Mouse (Mus musculus) midbrain, embryonic 11.5 days (tissue): ENCODE data around the gene Ggt5. TPM values are rescaled to one million over a fixed set of nuclear protein-coding genes. Genes with fewer than 3 reads are reported as not detected.
A peak's percentile ranks its signal among the peaks of the same experiment; 100 is the strongest.

Source experiments
- ATAC-seq: fragments of 200-750 bp; cut with Nextera tagmentation; 2 replicates; pipeline ENCODE4 v1.8.0; 2017; ENCODE audit warnings: moderate TSS enrichment, moderate library complexity; ENCODE audit not compliant: low FRiP score
- DNase-seq: peaks from one replicate; pipeline ENCODE4 v3.0.0; 2015; ENCODE audit warnings: low spot score; ENCODE audit errors: missing footprints
- H3K27ac ChIP-seq: fragments of 300-500 bp; sonication (generic); 2 replicates; pipeline ENCODE4 v1.5.1; 2014; ENCODE audit warnings: low read depth, low read length
- H3K27me3 ChIP-seq: fragments of 300-500 bp; sonication (generic); 2 replicates; pipeline ENCODE4 v1.6.1; 2014; ENCODE audit warnings: mild to moderate bottlenecking, low read length, moderate library complexity, mixed read lengths; ENCODE audit not compliant: control insufficient read depth, insufficient read depth
- H3K36me3 ChIP-seq: fragments of 300-500 bp; sonication (generic); 2 replicates; pipeline ENCODE4 v1.6.1; 2014; ENCODE audit warnings: mild to moderate bottlenecking, low read length, moderate library complexity, mixed read lengths; ENCODE audit not compliant: control insufficient read depth, insufficient read depth
- H3K4me1 ChIP-seq: fragments of 300-500 bp; sonication (generic); 2 replicates; pipeline ENCODE4 v1.6.1; 2014; ENCODE audit warnings: low read length; ENCODE audit not compliant: control insufficient read depth, insufficient read depth
- H3K4me2 ChIP-seq: fragments of 300-500 bp; sonication (generic); 2 replicates; pipeline ENCODE4 v1.6.1; 2014; ENCODE audit warnings: mild to moderate bottlenecking, moderate library complexity
- H3K4me3 ChIP-seq: fragments of 300-500 bp; sonication (generic); 2 replicates; pipeline ENCODE4 v1.5.1; 2014; ENCODE audit warnings: low read depth, low read length
- H3K9ac ChIP-seq: fragments of 300-500 bp; sonication (generic); 2 replicates; pipeline ENCODE4 v1.6.1; 2014; ENCODE audit warnings: low read length
- H3K9me3 ChIP-seq: fragments of 300-500 bp; sonication (generic); 2 replicates; pipeline ENCODE4 v1.6.1; 2016; ENCODE audit warnings: low read length; ENCODE audit not compliant: control insufficient read depth
- WGBS: fragments of 180-500 bp; shearing (Covaris S2); extraction: QIAGEN DNeasy Blood & Tissue Kit; methylation state at CpG from one replicate; pipeline ENCODE4 v1.1.7; 2014; 5-methylcytosine and 5-hydroxymethylcytosine counted together
- polyA plus RNA-seq: library from polyadenylated mRNA; unstranded; fragments of >200 nt; fragmentation: Nextera tagmentation; extraction: Ambion mirVana; gene quantifications from 2 replicates; pipeline ENCODE4 v1.2.1, GENCODE M21; 2014

Gene Ggt5
- polyA plus RNA-seq, 1 experiment from 2014 or later, result 0.29 TPM

- DNase-seq (no peak), ATAC-seq (no peak)
- H3K4me3 ChIP-seq, result no peak overlapping the region
- no peak overlapping the region for H3K9ac ChIP-seq
- no peaks in the 10 kb centered on the region for H3K9me3 ChIP-seq
- WGBS, result 63% methylated on average over 10 of the region's 10 CpGs
- no peak overlapping the region for H3K27ac ChIP-seq
- no peaks in the 10 kb centered on the region for H3K36me3 ChIP-seq
- H3K27me3 ChIP-seq, result no peaks in the 10 kb centered on the region; the same call in 1 of the 2 replicates
- no peak overlapping the region for H3K4me2 ChIP-seq
- no peaks in the 10 kb centered on the region for H3K4me1 ChIP-seq
Observed at GRCm38 (mm10) chr10:75573181-75573580, 16.0 kb upstream of the Ggt5 start.

GRCm38 (mm10) chr10:75573965-75574364 is 15.2 kb upstream of the Ggt5 start:
- no peaks in the 10 kb centered on the region for H3K27me3 ChIP-seq
- no peaks in the 10 kb centered on the region for H3K4me1 ChIP-seq
- DNase-seq (no peak), ATAC-seq (no peak)
- no peak overlapping the region for H3K27ac ChIP-seq
- no peaks in the 10 kb centered on the region for H3K9me3 ChIP-seq
- H3K9ac ChIP-seq, result no peak overlapping the region
- H3K36me3 ChIP-seq, result no peaks in the 10 kb centered on the region
- WGBS, result 86% methylated on average over 9 of the region's 9 CpGs
- H3K4me2 ChIP-seq, result no peak overlapping the region
- no peak overlapping the region for H3K4me3 ChIP-seq

GRCm38 (mm10) chr10:75579129-75579528 is 10.0 kb upstream of the Ggt5 start:
- ATAC-seq (no peak), DNase-seq (no peak)
- WGBS, result 84% methylated on average over 6 of the region's 6 CpGs

GRCm38 (mm10) chr10:75585876-75586552 is 3.1 kb upstream of the Ggt5 start:
- H3K4me2 ChIP-seq, result no peak overlapping the region
- WGBS, result 25% methylated on average over 20 of the region's 20 CpGs
- H3K36me3 ChIP-seq, result no peaks in the 10 kb centered on the region
- H3K9me3 ChIP-seq, result no peaks in the 10 kb centered on the region
- no peak overlapping the region for H3K9ac ChIP-seq
- peak; percentile 81 for ATAC-seq
- DNase-seq, result peak; percentile 99
- no peak overlapping the region for H3K4me3 ChIP-seq
- H3K4me1 ChIP-seq, result 0 out of 2 replicates have a peak, but pooled peaks cover 2% of the 10 kb centered on the region
- H3K27me3 ChIP-seq, result no peaks in the 10 kb centered on the region; the same call in 1 of the 2 replicates
- H3K27ac ChIP-seq, result no peak overlapping the region

More at GRCm38 (mm10) chr10:75579129-75579528, 10.0 kb upstream of the Ggt5 start:
- H3K4me3 ChIP-seq, result no peak overlapping the region
- H3K9ac ChIP-seq, result no peak overlapping the region
- no peaks in the 10 kb centered on the region for H3K9me3 ChIP-seq
- no peaks in the 10 kb centered on the region for H3K4me1 ChIP-seq
- no peaks in the 10 kb centered on the region for H3K36me3 ChIP-seq
- no peak overlapping the region for H3K4me2 ChIP-seq
- H3K27me3 ChIP-seq, result no peaks in the 10 kb centered on the region; the same call in 1 of the 2 replicates
- H3K27ac ChIP-seq, result no peak overlapping the region

- Histone ChIP-seq H3K27me3 (no peaks in the 10 kb centered on the region; the same call in 1 of the 2 replicates), H3K4me3 (no peak overlapping the region), H3K9me3 (no peaks in the 10 kb centered on the region), H3K9ac (no peak overlapping the region), H3K4me1 (0 out of 2 replicates have a peak, but pooled peaks cover 2% of the 10 kb centered on the region), H3K36me3 (no peaks in the 10 kb centered on the region), H3K27ac (no peak overlapping the region), H3K4me2 (no peak overlapping the region)
- ATAC-seq (peak; percentile 22; the same call in 1 of the 2 replicates), DNase-seq (no peak)
- 87% methylated on average over 1 of the region's 1 CpGs for WGBS
Observed at GRCm38 (mm10) chr10:75586553-75586879, 2.6 kb upstream of the Ggt5 start.

GRCm38 (mm10) chr10:75587781-75588180 is 1.4 kb upstream of the Ggt5 start:
- Histone ChIP-seq H3K27ac (no peak overlapping the region), H3K9ac (no peak overlapping the region), H3K27me3 (no peaks in the 10 kb centered on the region; the same call in 1 of the 2 replicates), H3K4me3 (no peak overlapping the region), H3K4me1 (0 out of 2 replicates have a peak, but pooled peaks cover 2% of the 10 kb centered on the region), H3K4me2 (no peak overlapping the region), H3K9me3 (no peaks in the 10 kb centered on the region), H3K36me3 (no peaks in the 10 kb centered on the region)
- 88% methylated on average over 4 of the region's 4 CpGs for WGBS
- DNase-seq, result no peak
- no peak for ATAC-seq

- H3K4me3 ChIP-seq, result no peak overlapping the region
- H3K36me3 ChIP-seq, result no peaks in the 10 kb centered on the region
- H3K9ac ChIP-seq, result no peak overlapping the region
- H3K4me1 ChIP-seq, result 0 out of 2 replicates have a peak, but pooled peaks cover 2% of the 10 kb centered on the region
- H3K27ac ChIP-seq, result no peak overlapping the region
- 80% methylated on average over 5 of the region's 5 CpGs for WGBS
- H3K9me3 ChIP-seq, result no peaks in the 10 kb centered on the region
- DNase-seq (no peak), ATAC-seq (no peak)
- no peaks in the 10 kb centered on the region; the same call in 1 of the 2 replicates for H3K27me3 ChIP-seq
- H3K4me2 ChIP-seq, result no peak overlapping the region
Observed at GRCm38 (mm10) chr10:75588336-75588735, 804 bp upstream of the Ggt5 start.

- 0 out of 2 replicates have a peak, but pooled peaks cover 2% of the 10 kb centered on the region for H3K4me1 ChIP-seq
- H3K9ac ChIP-seq, result no peak overlapping the region
- no peak overlapping the region for H3K27ac ChIP-seq
- H3K36me3 ChIP-seq, result no peaks in the 10 kb centered on the region
- DNase-seq (no peak), ATAC-seq (no peak)
- H3K4me3 ChIP-seq, result no peak overlapping the region
- no peaks in the 10 kb centered on the region; the same call in 1 of the 2 replicates for H3K27me3 ChIP-seq
- 85% methylated on average over 16 of the region's 16 CpGs for WGBS
- H3K4me2 ChIP-seq, result no peak overlapping the region
- no peaks in the 10 kb centered on the region for H3K9me3 ChIP-seq
Observed at GRCm38 (mm10) chr10:75589651-75590050, 511 bp downstream of the Ggt5 start.

GRCm38 (mm10) chr10:75591211-75591894 is 2.2 kb downstream of the Ggt5 start:
- H3K4me3 ChIP-seq, result no peak overlapping the region
- ATAC-seq, result no peak
- H3K9me3 ChIP-seq, result no peaks in the 10 kb centered on the region
- H3K27ac ChIP-seq, result no peak overlapping the region
- 77% methylated on average over 12 of the region's 12 CpGs for WGBS
- DNase-seq, result no peak
- H3K27me3 ChIP-seq, result no peaks in the 10 kb centered on the region
- 0 out of 2 replicates have a peak, but pooled peaks cover 1% of the 10 kb centered on the region for H3K4me1 ChIP-seq
- no peak overlapping the region for H3K9ac ChIP-seq
- H3K4me2 ChIP-seq, result no peak overlapping the region
- no peaks in the 10 kb centered on the region for H3K36me3 ChIP-seq
